Mouse (Mus musculus): ENCODE measurements around the gene Gm9837.
A peak's percentile ranks its signal among the peaks of the same experiment; 100 is the strongest.
"Not testable (repeated sequence)": the region's sequence is repeated elsewhere in the genome, so short reads cannot be mapped to it uniquely, and the experiment has no call there.

Gm9837 gene

DNA sequence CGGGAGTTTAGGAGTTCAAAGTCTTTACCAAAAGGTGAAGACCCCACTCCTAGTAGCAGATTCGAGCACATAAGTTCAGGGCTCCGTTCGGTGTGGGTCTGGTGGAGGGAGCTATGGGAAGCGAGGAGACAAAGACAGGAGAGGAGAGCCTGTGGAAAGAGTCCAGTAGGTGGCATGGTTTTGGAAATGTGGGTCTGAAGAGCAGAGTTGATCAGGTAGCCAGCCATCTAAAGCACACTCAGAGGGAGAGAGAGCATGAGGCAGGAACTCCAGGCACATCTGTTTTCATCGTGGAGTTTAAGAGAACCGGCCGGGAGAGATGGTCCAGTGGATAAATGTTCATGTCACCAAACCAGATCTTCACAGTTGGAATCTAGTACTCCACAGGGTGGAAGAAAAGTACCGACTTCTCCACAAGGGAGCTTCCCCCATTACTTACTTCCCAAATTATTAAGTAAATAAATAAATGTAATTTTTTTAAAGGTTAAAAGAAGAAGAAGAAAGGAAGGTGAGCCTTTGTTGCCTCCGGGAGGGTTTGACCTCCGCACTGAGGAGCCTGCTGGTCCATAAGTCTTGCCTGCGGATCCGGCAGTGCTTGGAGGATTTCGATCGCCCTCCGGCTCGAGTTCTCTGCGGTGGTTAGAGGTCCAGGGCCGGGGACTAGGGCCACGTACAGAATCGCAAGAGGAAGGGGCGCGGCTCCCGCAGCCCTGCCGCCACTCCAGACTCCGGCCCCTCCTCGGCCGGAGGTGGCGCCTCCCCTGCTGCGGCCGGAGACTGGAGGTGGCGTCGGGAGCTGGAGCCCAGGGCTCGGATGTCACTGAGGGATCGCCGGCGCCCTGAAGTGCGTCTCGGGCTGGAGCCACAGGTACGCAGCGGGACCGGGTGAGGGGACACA lies 13.6 kb downstream of the Gm9837 start, which contains the start of the genes Gm10447 and Shroom1:
Gene Gm10447, minus strand, starts transcription at position 637 of the 898 bp plus-strand sequence.
Gene Shroom1, plus strand, starts transcription at position 732 of the 898 bp plus-strand sequence.
- DNase-seq (ENCODE audit: low spot score): peak; percentile 76

- no peak for DNase-seq (ENCODE audit: low spot score)
Measured at GRCm38 (mm10) chr11:53453031-53453430, 17.2 kb downstream of the Gm9837 start.

DNA sequence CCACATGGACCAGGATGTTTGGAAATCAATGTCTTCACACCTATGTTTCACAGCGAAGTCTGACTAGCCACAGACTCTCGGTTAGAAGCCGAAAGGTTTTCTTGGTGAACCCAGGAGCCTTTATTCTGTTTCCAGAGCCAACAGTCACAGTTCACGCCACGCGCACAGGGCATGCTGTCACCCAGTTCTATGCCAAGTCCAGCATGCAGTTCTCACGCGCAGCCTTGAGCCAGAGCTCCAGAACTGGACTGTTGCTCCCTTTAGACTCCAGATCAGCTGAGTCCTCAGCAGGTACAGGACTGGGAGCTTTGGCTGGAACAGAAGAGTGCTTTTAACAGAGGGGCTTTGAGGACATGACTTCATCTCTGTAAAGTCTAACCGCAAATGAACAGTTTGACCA lies 17.9 kb downstream of the Gm9837 start:
- no peak for DNase-seq (ENCODE audit: low spot score)

DNA sequence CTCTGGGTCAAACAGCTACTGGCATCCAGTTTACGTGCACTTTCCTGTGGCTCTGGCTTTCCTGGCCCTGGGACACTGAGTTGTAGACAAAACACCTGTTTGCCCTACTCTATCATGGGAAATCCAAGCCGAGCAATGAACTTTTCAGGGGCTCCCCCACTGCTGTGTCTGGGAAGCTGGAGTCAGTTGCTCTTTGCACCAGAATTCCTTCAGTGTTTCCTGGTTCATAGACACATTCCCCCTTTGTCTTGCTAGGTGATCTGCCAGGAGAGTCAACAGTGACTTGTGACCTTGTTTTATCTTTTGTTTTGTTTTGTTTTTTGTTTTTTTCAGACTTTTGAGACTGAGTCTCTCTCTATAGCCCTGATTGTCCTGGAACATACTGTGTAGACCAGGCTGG lies 18.9 kb downstream of the Gm9837 start:
- DNase-seq (ENCODE audit: low spot score): no peak

DNA sequence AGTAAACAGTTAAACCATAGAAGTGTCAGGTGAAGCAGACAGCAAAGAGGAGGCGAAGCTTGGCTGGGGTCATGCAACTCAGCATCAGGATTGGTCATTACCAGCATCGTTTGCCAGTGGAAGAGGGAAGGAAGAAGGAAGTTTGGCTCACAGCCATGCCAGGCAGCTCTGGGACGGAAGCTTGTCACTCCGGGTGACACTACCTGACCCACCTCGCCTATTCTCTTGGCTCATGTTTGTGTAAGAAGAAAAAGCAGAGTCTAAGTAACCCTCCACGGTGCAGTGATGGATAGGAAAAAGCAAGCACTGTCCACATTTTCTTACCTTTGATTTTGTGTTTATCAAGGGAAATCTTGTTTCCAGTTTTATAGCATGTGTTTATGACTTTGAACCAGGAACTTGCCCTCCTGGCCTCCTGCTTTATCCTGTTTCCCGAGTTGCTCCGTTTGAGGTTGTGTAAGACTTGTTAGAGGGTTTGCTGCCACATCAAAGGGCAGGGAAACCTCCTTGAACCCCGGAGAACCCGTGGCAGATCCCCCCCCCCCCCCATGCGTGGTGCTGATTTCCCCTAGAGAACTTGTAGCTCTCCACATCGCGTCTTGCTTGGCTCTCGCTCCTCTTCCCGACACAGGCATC lies 20.1 kb downstream of the Gm9837 start:
- no peak for DNase-seq (ENCODE audit: low spot score)

- DNase-seq (ENCODE audit: low spot score): no peak
Measured at GRCm38 (mm10) chr11:53448529-53448928, 21.8 kb downstream of the Gm9837 start.

DNA sequence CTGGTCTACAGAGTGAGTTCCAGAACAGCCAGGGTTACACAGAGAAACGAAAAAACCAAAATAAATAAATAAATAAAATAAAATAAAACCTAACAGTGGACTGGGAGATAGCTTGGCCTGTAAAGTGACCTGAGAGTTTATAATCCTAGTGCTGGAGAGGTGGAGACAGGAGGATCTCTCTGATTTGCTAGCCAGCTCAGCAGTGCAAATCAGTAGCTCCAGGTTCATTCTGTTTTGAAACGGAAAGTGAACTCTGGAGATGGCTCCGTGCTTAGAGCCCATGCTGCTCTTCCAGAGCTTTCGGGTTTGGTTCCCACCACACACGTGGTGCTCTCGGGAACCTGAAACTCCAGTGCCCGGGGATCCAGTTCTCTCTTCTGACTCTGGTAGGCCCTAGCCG lies 22.3 kb downstream of the Gm9837 start:
- DNase-seq (ENCODE audit: low spot score): no peak

DNA sequence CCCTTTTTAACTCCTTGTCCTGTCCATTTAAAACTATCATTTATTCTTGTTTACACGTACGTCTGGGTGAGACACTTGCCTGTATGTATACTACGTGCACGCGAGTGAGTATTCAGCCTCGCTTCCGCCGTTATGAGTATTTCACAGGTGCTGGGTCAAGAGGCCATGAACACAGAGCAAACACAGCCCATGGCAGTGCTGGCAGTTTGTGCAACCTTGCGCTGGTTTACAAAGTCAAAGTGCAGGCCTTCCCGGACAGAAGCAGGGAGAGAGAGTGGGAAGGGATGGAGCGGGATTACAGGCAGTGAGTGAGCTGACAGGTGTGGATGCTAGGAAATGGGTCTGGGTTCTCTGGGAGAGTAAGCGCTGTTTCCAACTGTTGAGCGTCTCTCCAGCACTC lies 24.1 kb downstream of the Gm9837 start:
- DNase-seq (ENCODE audit: low spot score): no peak

GRCm38 (mm10) chr11:53445562-53445961 lies 24.7 kb downstream of the Gm9837 start:
- no peak for DNase-seq (ENCODE audit: low spot score)

GRCm38 (mm10) chr11:53443861-53444260 lies 26.4 kb downstream of the Gm9837 start:
- DNase-seq (ENCODE audit: low spot score): no peak

GRCm38 (mm10) chr11:53441921-53442320 lies 28.4 kb downstream of the Gm9837 start:
- DNase-seq (ENCODE audit: low spot score): no peak

DNA sequence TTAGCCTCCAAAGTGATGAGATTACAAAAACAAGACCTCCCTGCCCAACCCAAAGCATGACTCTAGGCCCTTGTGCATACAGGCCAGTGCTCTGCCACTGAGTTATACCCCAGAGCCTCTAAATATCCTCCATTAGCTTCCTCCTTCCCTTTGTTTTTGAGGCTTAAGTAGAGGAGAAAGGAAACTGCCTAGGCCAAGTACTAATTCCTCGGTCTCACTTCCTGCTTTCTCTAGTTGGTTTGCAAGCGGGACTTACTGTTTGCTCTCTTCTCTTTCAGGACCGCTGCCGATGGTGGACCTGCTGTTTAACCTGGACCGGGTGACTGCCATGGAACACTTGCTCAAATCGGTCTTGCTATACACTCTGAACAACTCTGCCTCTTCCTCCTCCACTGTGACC lies 33.9 kb downstream of the Gm9837 start:
- no peak for DNase-seq (ENCODE audit: low spot score)

DNA sequence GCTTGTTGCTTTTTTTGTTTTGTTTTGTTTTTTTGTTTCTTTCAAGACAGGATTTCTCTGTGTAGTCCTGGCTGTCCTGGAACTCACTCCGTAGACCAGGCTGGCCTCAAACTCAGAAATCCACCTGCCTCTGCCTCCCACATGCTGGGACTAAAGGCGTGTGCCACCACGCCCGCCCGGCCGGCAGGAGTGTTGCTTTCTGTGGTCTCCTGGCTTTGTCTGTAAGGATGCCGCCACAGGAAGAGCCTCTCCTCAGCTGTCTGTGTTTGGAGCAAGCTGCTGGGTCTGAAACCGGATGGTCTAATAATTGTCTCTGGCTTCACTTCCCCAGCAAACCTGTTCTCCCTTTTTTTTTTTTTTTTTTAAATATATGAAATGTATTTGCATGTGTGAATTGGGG lies 34.8 kb downstream of the Gm9837 start:
- DNase-seq (ENCODE audit: low spot score): no peak

- DNase-seq (ENCODE audit: low spot score): no peak
Measured at GRCm38 (mm10) chr11:53433057-53433456, 37.2 kb downstream of the Gm9837 start.

GRCm38 (mm10) chr11:53431347-53432056 lies 38.8 kb downstream of the Gm9837 start:
- no peak for DNase-seq (ENCODE audit: low spot score)

DNA sequence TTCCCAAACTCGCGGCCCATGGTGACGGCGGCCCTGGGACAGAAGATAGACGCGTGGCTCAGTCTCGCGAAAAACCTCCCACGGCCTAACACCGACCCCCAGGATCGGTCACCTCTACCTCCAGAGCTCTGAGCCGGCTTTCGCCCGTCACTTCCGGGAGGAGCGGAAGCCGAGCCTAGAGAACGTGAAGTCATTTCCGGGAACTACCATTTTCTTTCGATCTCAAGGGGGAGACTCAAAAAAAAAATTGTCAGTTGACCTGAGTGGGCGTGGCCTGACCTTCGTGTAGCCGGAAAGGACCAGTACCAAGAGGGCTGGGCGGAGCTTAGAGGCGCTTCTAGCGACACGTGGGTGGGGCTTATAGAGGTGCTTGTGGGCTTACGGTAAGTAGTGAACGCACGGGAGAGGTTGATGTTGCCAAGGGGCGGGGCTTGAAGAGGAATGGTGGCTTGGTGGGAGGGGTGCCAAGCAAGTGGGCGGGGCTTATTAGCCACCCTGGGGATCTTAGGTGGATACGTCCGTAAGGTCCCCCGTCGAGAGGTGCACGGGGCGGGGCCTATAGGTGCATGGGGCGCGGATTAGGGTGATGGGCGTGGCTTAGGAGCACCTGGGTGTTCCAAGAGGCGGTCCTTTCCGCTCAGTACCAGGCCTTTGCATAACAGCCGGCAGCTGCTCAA lies 39.5 kb downstream of the Gm9837 start, which contains the start of the genes Uqcrq and Gdf9:
Gene Uqcrq, minus strand, starts transcription at position 162 of the 677 bp plus-strand sequence.
Gene Gdf9, plus strand, starts transcription at position 354 of the 677 bp plus-strand sequence.
- peak; percentile 100 for DNase-seq (ENCODE audit: low spot score)

GRCm38 (mm10) chr11:53430300-53430669 lies 40.0 kb downstream of the Gm9837 start:
- DNase-seq (ENCODE audit: low spot score): peak; percentile 44

- DNase-seq (ENCODE audit: low spot score): no peak
Measured at GRCm38 (mm10) chr11:53429182-53429581, 41.1 kb downstream of the Gm9837 start.

DNA sequence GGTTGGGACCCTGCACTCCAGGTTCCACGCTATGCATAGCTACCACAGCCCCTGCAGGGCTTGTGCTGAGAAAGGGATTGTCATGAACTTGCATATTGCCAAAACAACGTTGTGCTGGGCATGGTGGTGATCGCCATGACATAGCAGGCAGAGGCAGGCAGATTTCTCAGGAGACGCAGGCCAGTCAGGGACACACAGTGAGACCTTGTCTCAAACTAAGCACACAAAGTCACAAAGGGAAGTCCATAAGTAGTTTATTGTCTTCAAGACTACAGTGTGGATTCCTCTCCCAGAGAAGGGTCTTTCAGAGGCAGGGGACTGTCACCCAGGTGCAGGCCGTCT lies 41.6 kb downstream of the Gm9837 start:
- no peak for DNase-seq (ENCODE audit: low spot score)

GRCm38 (mm10) chr11:53427993-53428715 lies 42.1 kb downstream of the Gm9837 start:
- no peak for DNase-seq (ENCODE audit: low spot score)

DNA sequence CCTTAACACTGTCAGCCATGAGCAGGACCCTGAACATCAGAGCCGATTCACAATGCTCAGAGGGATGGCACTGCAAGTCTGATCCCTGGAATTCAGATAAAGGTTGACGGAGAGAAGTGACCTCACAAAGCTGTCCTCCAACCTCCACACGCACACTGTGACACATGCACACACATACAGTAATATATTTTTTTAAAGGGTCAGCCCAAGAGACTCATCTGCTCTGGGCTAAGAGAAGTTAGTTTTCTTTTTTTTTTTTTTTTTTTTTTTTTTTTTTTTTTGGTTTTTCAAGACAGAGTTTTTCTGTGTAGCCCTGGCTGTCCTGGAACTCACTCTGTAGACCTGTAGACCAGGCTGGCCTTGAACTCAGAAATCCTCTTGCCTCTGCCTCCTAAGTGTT lies 43.4 kb downstream of the Gm9837 start:
- DNase-seq (ENCODE audit: low spot score): not testable (repeated sequence)
